Mouse (Mus musculus): ENCODE measurements around the gene Mtap. TPM values are rescaled to one million over a fixed set of nuclear protein-coding genes. Genes with fewer than 3 reads are reported as not detected.

The Mtap gene
- polyA plus RNA-seq (2015; fragmentation: Nextera tagmentation; extraction: Ambion mirVana), result 28.3 and 29.1 TPM in 2 replicates

- H3K9ac ChIP-seq (ENCODE audit: low read depth, low read length), result peak within 1 kb of the TSS; percentile 89
- no peaks in the 10 kb centered on the region for H3K27me3 ChIP-seq (replicated peaks; ENCODE audit: control insufficient read depth, insufficient read depth, low read length)
- H3K4me1 ChIP-seq (ENCODE audit: control insufficient read depth, insufficient read depth, low read depth, low read length), result peaks cover 12% of the 10 kb centered on the region
- peak within 1 kb of the TSS; percentile 88 for H3K4me3 ChIP-seq (ENCODE audit: low read length)
- ATAC-seq, result peak; percentile 97
- H3K36me3 ChIP-seq (ENCODE audit: control insufficient read depth, insufficient read depth, low read length), result no peaks in the 10 kb centered on the region
- peak within 1 kb of the TSS; percentile 92 for H3K4me2 ChIP-seq (ENCODE audit: low read length)
- peak within 1 kb of the TSS; percentile 77 for H3K27ac ChIP-seq (ENCODE audit: low read depth, low read length)
- WGBS, result 0% methylated on average over 31 of the region's 31 CpGs
- no peaks in the 10 kb centered on the region for H3K9me3 ChIP-seq (ENCODE audit: control insufficient read depth, low read length)
Observed at GRCm38 (mm10) chr4:89136906-89137541, at the start of gene Mtap. TSS of gene Mtap (plus strand) at chr4:89137122.

DNA sequence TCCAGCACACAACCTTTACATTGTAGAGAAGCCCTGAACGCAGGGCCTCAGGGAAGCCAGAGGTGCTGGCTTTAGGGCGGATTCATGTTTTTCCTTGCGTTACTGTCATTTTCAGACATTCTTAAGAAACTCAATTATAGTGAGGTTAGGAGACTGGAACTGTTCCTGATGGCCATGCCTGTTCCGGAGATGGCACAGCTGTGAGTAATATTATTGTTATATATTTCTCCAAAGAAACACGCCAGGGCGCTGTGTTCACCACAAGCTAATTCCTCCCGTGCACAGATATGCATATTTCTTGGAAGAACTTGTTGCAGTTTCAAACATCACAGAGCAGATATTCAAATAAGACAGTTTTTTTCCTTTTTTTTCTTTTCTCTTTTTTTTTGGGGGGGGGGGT is 47.8 kb upstream of the Mtap start:
- WGBS, result 95% methylated on average over 7 of the region's 7 CpGs
- H3K9ac ChIP-seq (ENCODE audit: low read depth, low read length), result no peak overlapping the region
- H3K4me3 ChIP-seq (ENCODE audit: low read length), result no peak overlapping the region
- H3K4me1 ChIP-seq (ENCODE audit: control insufficient read depth, insufficient read depth, low read depth, low read length), result no peaks in the 10 kb centered on the region
- no peaks in the 10 kb centered on the region for H3K9me3 ChIP-seq (ENCODE audit: control insufficient read depth, low read length)
- H3K27me3 ChIP-seq (replicated peaks; ENCODE audit: control insufficient read depth, insufficient read depth, low read length), result no peaks in the 10 kb centered on the region
- no peak overlapping the region for H3K27ac ChIP-seq (ENCODE audit: low read depth, low read length)
- H3K36me3 ChIP-seq (ENCODE audit: control insufficient read depth, insufficient read depth, low read length), result no peaks in the 10 kb centered on the region
- no peak overlapping the region for H3K4me2 ChIP-seq (ENCODE audit: low read length)
- no peak for ATAC-seq

GRCm38 (mm10) chr4:89090217-89090616 is 46.7 kb upstream of the Mtap start:
- 55% methylated on average over 6 of the region's 6 CpGs for WGBS
- Histone ChIP-seq H3K9ac (ENCODE audit: low read depth, low read length) (no peak overlapping the region), H3K4me2 (ENCODE audit: low read length) (no peak overlapping the region), H3K36me3 (ENCODE audit: control insufficient read depth, insufficient read depth, low read length) (no peaks in the 10 kb centered on the region), H3K27me3 (replicated peaks; ENCODE audit: control insufficient read depth, insufficient read depth, low read length) (no peaks in the 10 kb centered on the region), H3K4me1 (ENCODE audit: control insufficient read depth, insufficient read depth, low read depth, low read length) (no peaks in the 10 kb centered on the region), H3K9me3 (ENCODE audit: control insufficient read depth, low read length) (no peaks in the 10 kb centered on the region), H3K4me3 (ENCODE audit: low read length) (no peak overlapping the region), H3K27ac (ENCODE audit: low read depth, low read length) (no peak overlapping the region)
- ATAC-seq, result no peak

DNA sequence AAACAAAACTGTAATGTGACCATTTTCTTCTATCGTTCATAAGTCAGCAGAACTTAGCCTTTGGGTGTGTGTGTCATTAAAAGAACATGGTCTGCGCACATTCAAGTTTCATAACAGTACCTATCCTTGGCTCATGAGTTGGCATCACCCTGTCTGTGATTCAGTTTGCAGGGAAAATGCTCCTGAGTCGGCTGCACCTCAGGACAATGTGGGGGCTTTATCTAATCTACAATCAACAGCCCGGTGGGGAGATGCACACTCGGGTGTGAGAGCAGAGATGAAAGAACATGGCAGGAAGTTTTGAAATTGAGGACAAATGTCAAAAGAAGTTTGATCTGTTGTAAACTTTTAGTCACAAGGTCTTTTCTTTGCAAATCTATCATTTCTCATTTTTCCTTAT is 44.8 kb upstream of the Mtap start:
- no peak for ATAC-seq
- no peak overlapping the region for H3K4me3 ChIP-seq (ENCODE audit: low read length)
- H3K36me3 ChIP-seq (ENCODE audit: control insufficient read depth, insufficient read depth, low read length), result no peaks in the 10 kb centered on the region
- WGBS, result 87% methylated on average over 5 of the region's 5 CpGs
- no peak overlapping the region for H3K9ac ChIP-seq (ENCODE audit: low read depth, low read length)
- no peak overlapping the region for H3K4me2 ChIP-seq (ENCODE audit: low read length)
- no peaks in the 10 kb centered on the region for H3K9me3 ChIP-seq (ENCODE audit: control insufficient read depth, low read length)
- no peaks in the 10 kb centered on the region for H3K27me3 ChIP-seq (replicated peaks; ENCODE audit: control insufficient read depth, insufficient read depth, low read length)
- no peak overlapping the region for H3K27ac ChIP-seq (ENCODE audit: low read depth, low read length)
- H3K4me1 ChIP-seq (ENCODE audit: control insufficient read depth, insufficient read depth, low read depth, low read length), result no peaks in the 10 kb centered on the region

DNA sequence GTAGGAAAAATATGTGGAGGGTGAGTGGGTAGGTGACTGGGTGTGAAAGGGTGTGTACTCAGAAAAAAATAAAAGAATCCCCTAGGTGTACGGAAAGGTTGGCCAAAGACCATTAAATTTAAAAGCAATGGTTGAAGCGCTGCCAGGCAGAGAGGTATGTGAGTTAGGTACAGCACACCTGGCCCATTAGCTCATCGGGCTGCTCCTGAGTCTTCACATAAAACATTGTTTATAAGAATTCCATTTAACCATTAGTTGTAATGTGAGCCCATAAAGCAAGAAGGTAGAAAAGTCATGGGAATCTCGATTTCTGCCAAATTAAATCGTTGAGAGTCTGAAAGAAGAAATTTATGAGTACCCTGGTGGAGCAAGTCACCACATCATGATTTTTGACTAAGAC is 42.1 kb upstream of the Mtap start:
- Histone ChIP-seq H3K27me3 (replicated peaks; ENCODE audit: control insufficient read depth, insufficient read depth, low read length) (no peaks in the 10 kb centered on the region), H3K4me1 (ENCODE audit: control insufficient read depth, insufficient read depth, low read depth, low read length) (no peaks in the 10 kb centered on the region), H3K4me2 (ENCODE audit: low read length) (no peak overlapping the region), H3K27ac (ENCODE audit: low read depth, low read length) (no peak overlapping the region), H3K36me3 (ENCODE audit: control insufficient read depth, insufficient read depth, low read length) (no peaks in the 10 kb centered on the region), H3K9ac (ENCODE audit: low read depth, low read length) (no peak overlapping the region), H3K9me3 (ENCODE audit: control insufficient read depth, low read length) (no peaks in the 10 kb centered on the region), H3K4me3 (ENCODE audit: low read length) (no peak overlapping the region)
- 96% methylated on average over 5 of the region's 5 CpGs for WGBS
- ATAC-seq, result no peak

DNA sequence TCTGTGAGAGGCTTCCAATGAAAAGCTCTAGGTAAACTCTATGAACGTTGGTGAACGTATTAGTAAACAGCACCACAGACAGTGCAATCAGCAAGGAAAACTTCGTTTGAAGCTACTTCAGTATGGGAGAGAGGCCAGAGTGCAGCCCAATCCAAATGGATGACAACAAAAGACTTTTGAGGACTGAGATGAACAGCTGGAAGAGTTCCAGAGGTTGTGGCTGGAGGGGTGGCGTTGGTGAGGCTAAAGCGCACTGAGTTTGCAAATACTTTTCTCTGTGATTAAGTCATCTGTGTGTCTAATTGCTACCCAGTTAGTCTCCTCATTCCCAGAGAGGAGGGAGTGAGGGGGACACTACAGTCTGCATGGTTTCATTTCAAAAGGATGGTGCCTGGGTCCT is 38.7 kb upstream of the Mtap start:
- Histone ChIP-seq H3K36me3 (ENCODE audit: control insufficient read depth, insufficient read depth, low read length) (no peaks in the 10 kb centered on the region), H3K9me3 (ENCODE audit: control insufficient read depth, low read length) (no peaks in the 10 kb centered on the region), H3K9ac (ENCODE audit: low read depth, low read length) (no peak overlapping the region), H3K4me3 (ENCODE audit: low read length) (no peak overlapping the region), H3K4me1 (ENCODE audit: control insufficient read depth, insufficient read depth, low read depth, low read length) (no peaks in the 10 kb centered on the region), H3K27ac (ENCODE audit: low read depth, low read length) (no peak overlapping the region), H3K4me2 (ENCODE audit: low read length) (no peak overlapping the region), H3K27me3 (replicated peaks; ENCODE audit: control insufficient read depth, insufficient read depth, low read length) (no peaks in the 10 kb centered on the region)
- ATAC-seq, result no peak; the same call in 1 of the 2 replicates
- WGBS, result 50% methylated on average over 5 of the region's 5 CpGs

- ATAC-seq, result no peak
- 49% methylated on average over 3 of the region's 3 CpGs for WGBS
- Histone ChIP-seq H3K4me1 (ENCODE audit: control insufficient read depth, insufficient read depth, low read depth, low read length) (no peaks in the 10 kb centered on the region), H3K9ac (ENCODE audit: low read depth, low read length) (no peak overlapping the region), H3K4me2 (ENCODE audit: low read length) (no peak overlapping the region), H3K9me3 (ENCODE audit: control insufficient read depth, low read length) (no peaks in the 10 kb centered on the region), H3K36me3 (ENCODE audit: control insufficient read depth, insufficient read depth, low read length) (no peaks in the 10 kb centered on the region), H3K27me3 (replicated peaks; ENCODE audit: control insufficient read depth, insufficient read depth, low read length) (no peaks in the 10 kb centered on the region), H3K27ac (ENCODE audit: low read depth, low read length) (no peak overlapping the region), H3K4me3 (ENCODE audit: low read length) (no peak overlapping the region)
Observed at GRCm38 (mm10) chr4:89101276-89101675, 35.6 kb upstream of the Mtap start.

- H3K27ac ChIP-seq (ENCODE audit: low read depth, low read length), result no peak overlapping the region
- H3K9ac ChIP-seq (ENCODE audit: low read depth, low read length), result no peak overlapping the region
- no peaks in the 10 kb centered on the region for H3K36me3 ChIP-seq (ENCODE audit: control insufficient read depth, insufficient read depth, low read length)
- H3K9me3 ChIP-seq (ENCODE audit: control insufficient read depth, low read length), result no peaks in the 10 kb centered on the region
- WGBS, result 78% methylated on average over 2 of the region's 2 CpGs
- H3K4me2 ChIP-seq (ENCODE audit: low read length), result no peak overlapping the region
- no peak overlapping the region for H3K4me3 ChIP-seq (ENCODE audit: low read length)
- H3K27me3 ChIP-seq (replicated peaks; ENCODE audit: control insufficient read depth, insufficient read depth, low read length), result no peaks in the 10 kb centered on the region
- no peaks in the 10 kb centered on the region for H3K4me1 ChIP-seq (ENCODE audit: control insufficient read depth, insufficient read depth, low read depth, low read length)
- ATAC-seq, result no peak
Observed at GRCm38 (mm10) chr4:89102283-89102682, 34.6 kb upstream of the Mtap start.

GRCm38 (mm10) chr4:89105486-89105885 is 31.4 kb upstream of the Mtap start:
- H3K27me3 ChIP-seq (replicated peaks; ENCODE audit: control insufficient read depth, insufficient read depth, low read length), result no peaks in the 10 kb centered on the region
- H3K27ac ChIP-seq (ENCODE audit: low read depth, low read length), result no peak overlapping the region
- no peak overlapping the region for H3K4me2 ChIP-seq (ENCODE audit: low read length)
- ATAC-seq, result no peak
- 57% methylated on average over 2 of the region's 2 CpGs for WGBS
- no peaks in the 10 kb centered on the region for H3K9me3 ChIP-seq (ENCODE audit: control insufficient read depth, low read length)
- no peaks in the 10 kb centered on the region for H3K36me3 ChIP-seq (ENCODE audit: control insufficient read depth, insufficient read depth, low read length)
- no peak overlapping the region for H3K9ac ChIP-seq (ENCODE audit: low read depth, low read length)
- H3K4me1 ChIP-seq (ENCODE audit: control insufficient read depth, insufficient read depth, low read depth, low read length), result no peaks in the 10 kb centered on the region
- H3K4me3 ChIP-seq (ENCODE audit: low read length), result no peak overlapping the region

DNA sequence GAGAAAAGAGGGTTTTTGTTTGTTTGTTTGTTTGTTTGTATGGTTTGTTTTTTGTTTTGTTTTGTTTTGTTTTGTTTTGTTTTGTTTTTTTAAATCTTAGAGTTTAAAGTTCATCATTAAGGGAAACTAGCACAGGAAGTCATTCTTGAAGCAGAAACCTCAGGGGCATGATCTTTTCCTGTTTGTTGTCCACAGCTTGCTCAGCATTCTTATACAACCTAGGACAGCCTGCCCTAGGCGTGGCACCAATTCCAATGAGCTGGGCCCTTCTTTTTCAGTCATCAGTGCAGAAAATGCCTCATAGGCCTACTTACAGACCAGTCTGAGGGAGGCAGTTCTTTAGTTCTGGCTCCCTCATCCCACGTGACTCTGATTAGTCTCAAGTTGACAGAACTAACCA is 30.4 kb upstream of the Mtap start:
- Histone ChIP-seq H3K4me3 (ENCODE audit: low read length) (no peak overlapping the region), H3K9me3 (ENCODE audit: control insufficient read depth, low read length) (no peaks in the 10 kb centered on the region), H3K27me3 (replicated peaks; ENCODE audit: control insufficient read depth, insufficient read depth, low read length) (no peaks in the 10 kb centered on the region), H3K27ac (ENCODE audit: low read depth, low read length) (no peak overlapping the region), H3K36me3 (ENCODE audit: control insufficient read depth, insufficient read depth, low read length) (no peaks in the 10 kb centered on the region), H3K4me2 (ENCODE audit: low read length) (no peak overlapping the region), H3K4me1 (ENCODE audit: control insufficient read depth, insufficient read depth, low read depth, low read length) (no peaks in the 10 kb centered on the region), H3K9ac (ENCODE audit: low read depth, low read length) (no peak overlapping the region)
- 88% methylated on average over 2 of the region's 2 CpGs for WGBS
- no peak for ATAC-seq

All from hindbrain, embryonic 16.5 days (tissue).